In genomic region chr11:74458400-74458799, GRCm38 (mm10) we compare ENCODE assay signal across 19 mouse cellular contexts.
DNase-seq lines count a peak whose midpoint lies in the region; ATAC-seq and TF ChIP-seq lines count a peak whose summit lies in the region.
"Had no signal": no experiment of that assay in that cellular context is flagged by ENCODE, and none has a peak within 500 bp of the region (broad histone marks: within the 10 kb centered on the region; RNA-seq: fewer than 3 reads in every experiment).

No protein-coding gene starts in this region.

- no peaks in the 10 kb centered on the region for H3K9me3 ChIP-seq in heart, embryonic 11.5 days (replicated peaks; ENCODE audit: control insufficient read depth, low read length)
- H3K9me3 ChIP-seq in heart, embryonic 13.5 days = no peaks in the 10 kb centered on the region
- H3K9me3 ChIP-seq: embryonic facial prominence, embryonic 13.5 days; forebrain, embryonic 12.5 days; hindbrain, embryonic 13.5 days had no signal

- H3K4me3 ChIP-seq in heart, embryonic 11.5 days (ENCODE audit: low read depth, low read length) = no peak overlapping the region
- H3K4me3 ChIP-seq in heart, embryonic 13.5 days = no peak overlapping the region
- no peak overlapping the region for H3K4me3 ChIP-seq in left cerebral cortex, adult 2 months
- H3K4me3 ChIP-seq: embryonic facial prominence, embryonic 13.5 days; forebrain, embryonic 12.5 days; hindbrain, embryonic 13.5 days had no signal

- H3K4me2 ChIP-seq in heart, embryonic 11.5 days = no peak overlapping the region
- no peak overlapping the region for H3K4me2 ChIP-seq in heart, embryonic 13.5 days
- H3K4me2 ChIP-seq: embryonic facial prominence, embryonic 13.5 days; forebrain, embryonic 12.5 days; hindbrain, embryonic 13.5 days had no signal

- no peak overlapping the region for H3K9ac ChIP-seq in heart, embryonic 11.5 days (ENCODE audit: low read depth, low read length)
- H3K9ac ChIP-seq in heart, embryonic 13.5 days = 0 out of 2 replicates have a peak overlapping the region, but pooled peaks have one; percentile 37
- H3K9ac ChIP-seq: embryonic facial prominence, embryonic 13.5 days; forebrain, embryonic 12.5 days; hindbrain, embryonic 13.5 days had no signal

- 64% methylated on average over 3 of the region's 3 CpGs for WGBS in heart, embryonic 11.5 days (ENCODE audit: insufficient replicate concordance)
- WGBS in heart, embryonic 13.5 days = 47% methylated on average over 3 of the region's 3 CpGs

- ATAC-seq in heart, embryonic 11.5 days (replicated peaks; ENCODE audit: insufficient number of reproducible peaks, low FRiP score, low TSS enrichment) = no peak
- ATAC-seq in heart, embryonic 13.5 days (ENCODE audit: extremely low read depth, insufficient number of reproducible peaks, low FRiP score, low TSS enrichment) = no peak
- ATAC-seq: activated CD4-positive, CD25-positive, alpha-beta regulatory T cell, adult 4 months; forebrain, embryonic 16.5 days; hindbrain, postnatal 0 days; Patski had no signal

- intact Hi-C loops in heart, postnatal 14 days (cut with DNase I) = no loop called here
- intact Hi-C loops in left cerebral cortex, adult 2 months (cut with DNase I) = no loop called here
- intact Hi-C loops in left cerebral cortex, postnatal 10 days (cut with DNase I) = no loop called here

- peak; percentile 96 for DNase-seq in heart, adult 11 months
- DNase-seq in heart, postnatal 14 days = no peak
- no peak for DNase-seq in left cerebral cortex, adult 2 months (ENCODE audit: extremely low spot score in 1 of 2, low spot score in 2 of 2)
- DNase-seq in left cerebral cortex, postnatal 10 days (ENCODE audit: extremely low spot score in 1 of 2, low spot score in 2 of 2) = no peak
- DNase-seq: cerebellum, adult 18-20 months; cerebellum, adult 9-11 months; cerebellum, postnatal 36 days; gastrocnemius, postnatal 10 days; kidney, adult 11 months had no signal

- TF ChIP-seq CTCF in left cerebral cortex, adult 2 months (IDR thresholded peaks at IDR 0.05) = no peak

- no peaks in the 10 kb centered on the region for H3K36me3 ChIP-seq in heart, embryonic 11.5 days (ENCODE audit: control insufficient read depth, insufficient read depth, low read length)
- no peaks in the 10 kb centered on the region for H3K36me3 ChIP-seq in heart, embryonic 13.5 days
- H3K36me3 ChIP-seq: embryonic facial prominence, embryonic 13.5 days; forebrain, embryonic 12.5 days had no signal

- H3K27ac ChIP-seq in heart, embryonic 11.5 days (ENCODE audit: low read depth, low read length) = no peak overlapping the region
- no peak overlapping the region for H3K27ac ChIP-seq in heart, embryonic 13.5 days (replicated peaks)
- peak overlapping the region; percentile 67 for H3K27ac ChIP-seq in left cerebral cortex, adult 2 months
- H3K27ac ChIP-seq: embryonic facial prominence, embryonic 13.5 days; forebrain, embryonic 12.5 days; hindbrain, embryonic 13.5 days; hindbrain, postnatal 0 days had no signal

- no peaks in the 10 kb centered on the region for H3K27me3 ChIP-seq in heart, embryonic 11.5 days (ENCODE audit: control insufficient read depth, insufficient read depth, low read length)
- no peaks in the 10 kb centered on the region for H3K27me3 ChIP-seq in heart, embryonic 13.5 days (replicated peaks)
- H3K27me3 ChIP-seq: CH12.LX; embryonic facial prominence, embryonic 13.5 days; forebrain, embryonic 12.5 days; hindbrain, embryonic 13.5 days; Patski had no signal

- peaks cover 19% of the 10 kb centered on the region for H3K4me1 ChIP-seq in heart, embryonic 11.5 days (ENCODE audit: control insufficient read depth, insufficient read depth, low read length)
- H3K4me1 ChIP-seq in heart, embryonic 13.5 days = peaks cover 43% of the 10 kb centered on the region
- H3K4me1 ChIP-seq: embryonic facial prominence, embryonic 13.5 days; forebrain, embryonic 12.5 days had no signal
